Mouse (Mus musculus): ENCODE results near the gene Edem2. TPM values are rescaled to one million over a fixed set of nuclear protein-coding genes. Genes with fewer than 3 reads are reported as not detected.
A peak's percentile ranks its signal among the peaks of the same experiment; 100 is the strongest.

The Edem2 gene
- 25.4 and 28.7 TPM in 2 replicates for polyA plus RNA-seq (2014; fragmentation: Nextera tagmentation; extraction: Ambion mirVana)

GRCm38 (mm10) chr2:155729158-155729645 is at the start of gene Edem2:
Gene Edem2, minus strand, starts transcription at chr2:155729475.
- peak within 1 kb of the TSS; percentile 92 for H3K4me2 ChIP-seq (ENCODE audit: low read length)
- H3K36me3 ChIP-seq (ENCODE audit: control insufficient read depth, insufficient read depth, low read length) = no peaks in the 10 kb centered on the region
- peaks cover 3 to 9% of the 10 kb centered on the region in 2 experiments for H3K4me1 ChIP-seq (ENCODE audit: control insufficient read depth in 2 of 2, insufficient read depth in 2 of 2, low read length in 2 of 2)
- no peak within 1 kb of the TSS for H3K27ac ChIP-seq (replicated peaks in 1 of 2; ENCODE audit: control insufficient read depth in 1 of 2, insufficient read depth in 1 of 2, low read depth in 2 of 2, low read length in 2 of 2)
- WGBS = under 1% methylated on average over 33 of the region's 33 CpGs
- H3K9me3 ChIP-seq (ENCODE audit: control insufficient read depth, low read length) = no peaks in the 10 kb centered on the region
- ATAC-seq (ENCODE audit: insufficient number of reproducible peaks, insufficient read depth, low FRiP score, low read depth) = peak; percentile 72
- no peaks in the 10 kb centered on the region for H3K27me3 ChIP-seq (ENCODE audit: control insufficient read depth, insufficient read depth, low read length)
- H3K9ac ChIP-seq (ENCODE audit: low read length) = peak within 1 kb of the TSS; percentile 78
- H3K4me3 ChIP-seq (ENCODE audit: control insufficient read depth in 1 of 2, insufficient read depth in 1 of 2, low read depth in 1 of 2, low read length in 2 of 2) = peak within 1 kb of the TSS; percentile 77 to 83

- H3K4me2 ChIP-seq (ENCODE audit: low read length) = no peak overlapping the region
- no peaks in the 10 kb centered on the region for H3K9me3 ChIP-seq (ENCODE audit: control insufficient read depth, low read length)
- H3K27me3 ChIP-seq (ENCODE audit: control insufficient read depth, insufficient read depth, low read length) = peaks cover 34% of the 10 kb centered on the region
- H3K27ac ChIP-seq (replicated peaks in 1 of 2; ENCODE audit: control insufficient read depth in 1 of 2, insufficient read depth in 1 of 2, low read depth in 2 of 2, low read length in 2 of 2) = no peak overlapping the region
- no peak overlapping the region for H3K4me3 ChIP-seq (ENCODE audit: control insufficient read depth in 1 of 2, insufficient read depth in 1 of 2, low read depth in 1 of 2, low read length in 2 of 2)
- no peaks in the 10 kb centered on the region; a peak in 1 of 4 replicates for H3K4me1 ChIP-seq (ENCODE audit: control insufficient read depth in 2 of 2, insufficient read depth in 2 of 2, low read length in 2 of 2)
- ATAC-seq (ENCODE audit: insufficient number of reproducible peaks, insufficient read depth, low FRiP score, low read depth) = no peak
- 39% methylated on average over 6 of the region's 7 CpGs for WGBS
- no peak overlapping the region for H3K9ac ChIP-seq (ENCODE audit: low read length)
- H3K36me3 ChIP-seq (ENCODE audit: control insufficient read depth, insufficient read depth, low read length) = no peaks in the 10 kb centered on the region
Observed at GRCm38 (mm10) chr2:155779066-155779465, 49.8 kb upstream of the Edem2 start.

GRCm38 (mm10) chr2:155778004-155778403 is 48.7 kb upstream of the Edem2 start:
- ATAC-seq (ENCODE audit: insufficient number of reproducible peaks, insufficient read depth, low FRiP score, low read depth) = no peak
- Histone ChIP-seq H3K4me3 (ENCODE audit: control insufficient read depth in 1 of 2, insufficient read depth in 1 of 2, low read depth in 1 of 2, low read length in 2 of 2) (no peak overlapping the region), H3K27me3 (ENCODE audit: control insufficient read depth, insufficient read depth, low read length) (peaks cover 44% of the 10 kb centered on the region)

GRCm38 (mm10) chr2:155777688-155777985 is 48.4 kb upstream of the Edem2 start:
- no peak overlapping the region for H3K4me2 ChIP-seq (ENCODE audit: low read length)
- no peak for ATAC-seq (ENCODE audit: insufficient number of reproducible peaks, insufficient read depth, low FRiP score, low read depth)
- no peak overlapping the region for H3K27ac ChIP-seq (replicated peaks in 1 of 2; ENCODE audit: control insufficient read depth in 1 of 2, insufficient read depth in 1 of 2, low read depth in 2 of 2, low read length in 2 of 2)
- no peak overlapping the region for H3K4me3 ChIP-seq (ENCODE audit: control insufficient read depth in 1 of 2, insufficient read depth in 1 of 2, low read depth in 1 of 2, low read length in 2 of 2)
- WGBS = 77% methylated on average over 4 of the region's 4 CpGs
- no peak overlapping the region for H3K9ac ChIP-seq (ENCODE audit: low read length)
- H3K27me3 ChIP-seq (ENCODE audit: control insufficient read depth, insufficient read depth, low read length) = peaks cover 48% of the 10 kb centered on the region
- H3K36me3 ChIP-seq (ENCODE audit: control insufficient read depth, insufficient read depth, low read length) = no peaks in the 10 kb centered on the region
- H3K9me3 ChIP-seq (ENCODE audit: control insufficient read depth, low read length) = no peaks in the 10 kb centered on the region
- no peaks in the 10 kb centered on the region; a peak in 1 of 4 replicates for H3K4me1 ChIP-seq (ENCODE audit: control insufficient read depth in 2 of 2, insufficient read depth in 2 of 2, low read length in 2 of 2)

More at GRCm38 (mm10) chr2:155778004-155778403, 48.7 kb upstream of the Edem2 start:
- Histone ChIP-seq H3K9ac (ENCODE audit: low read length) (no peak overlapping the region), H3K9me3 (ENCODE audit: control insufficient read depth, low read length) (no peaks in the 10 kb centered on the region), H3K4me1 (ENCODE audit: control insufficient read depth in 2 of 2, insufficient read depth in 2 of 2, low read length in 2 of 2) (no peaks in the 10 kb centered on the region; a peak in 1 of 4 replicates), H3K4me2 (ENCODE audit: low read length) (no peak overlapping the region), H3K36me3 (ENCODE audit: control insufficient read depth, insufficient read depth, low read length) (no peaks in the 10 kb centered on the region), H3K27ac (replicated peaks in 1 of 2; ENCODE audit: control insufficient read depth in 1 of 2, insufficient read depth in 1 of 2, low read depth in 2 of 2, low read length in 2 of 2) (no peak overlapping the region)
- 54% methylated on average over 6 of the region's 6 CpGs for WGBS

GRCm38 (mm10) chr2:155776824-155777687 is 47.8 kb upstream of the Edem2 start:
- no peaks in the 10 kb centered on the region; a peak in 1 of 4 replicates for H3K4me1 ChIP-seq (ENCODE audit: control insufficient read depth in 2 of 2, insufficient read depth in 2 of 2, low read length in 2 of 2)
- WGBS = 67% methylated on average over 10 of the region's 10 CpGs
- ATAC-seq (ENCODE audit: insufficient number of reproducible peaks, insufficient read depth, low FRiP score, low read depth) = no peak
- H3K36me3 ChIP-seq (ENCODE audit: control insufficient read depth, insufficient read depth, low read length) = no peaks in the 10 kb centered on the region
- H3K27me3 ChIP-seq (ENCODE audit: control insufficient read depth, insufficient read depth, low read length) = peaks cover 54% of the 10 kb centered on the region
- H3K4me3 ChIP-seq (ENCODE audit: control insufficient read depth in 1 of 2, insufficient read depth in 1 of 2, low read depth in 1 of 2, low read length in 2 of 2) = no peak overlapping the region
- H3K9ac ChIP-seq (ENCODE audit: low read length) = no peak overlapping the region
- no peaks in the 10 kb centered on the region for H3K9me3 ChIP-seq (ENCODE audit: control insufficient read depth, low read length)
- H3K27ac ChIP-seq (replicated peaks in 1 of 2; ENCODE audit: control insufficient read depth in 1 of 2, insufficient read depth in 1 of 2, low read depth in 2 of 2, low read length in 2 of 2) = no peak overlapping the region
- H3K4me2 ChIP-seq (ENCODE audit: low read length) = no peak overlapping the region

GRCm38 (mm10) chr2:155775685-155776263 is 46.5 kb upstream of the Edem2 start:
- Histone ChIP-seq H3K27ac (replicated peaks in 1 of 2; ENCODE audit: control insufficient read depth in 1 of 2, insufficient read depth in 1 of 2, low read depth in 2 of 2, low read length in 2 of 2) (no peak overlapping the region), H3K4me2 (ENCODE audit: low read length) (peak overlapping the region; percentile 90), H3K9ac (ENCODE audit: low read length) (no peak overlapping the region), H3K36me3 (ENCODE audit: control insufficient read depth, insufficient read depth, low read length) (no peaks in the 10 kb centered on the region), H3K9me3 (ENCODE audit: control insufficient read depth, low read length) (no peaks in the 10 kb centered on the region), H3K4me1 (ENCODE audit: control insufficient read depth in 2 of 2, insufficient read depth in 2 of 2, low read length in 2 of 2) (no peaks in the 10 kb centered on the region; a peak in 1 of 4 replicates), H3K27me3 (ENCODE audit: control insufficient read depth, insufficient read depth, low read length) (peaks cover 58% of the 10 kb centered on the region), H3K4me3 (ENCODE audit: control insufficient read depth in 1 of 2, insufficient read depth in 1 of 2, low read depth in 1 of 2, low read length in 2 of 2) (peak overlapping the region; percentile 44 to 46; a peak in 3 of 4 replicates)
- 0 out of 2 replicates have a peak, but pooled peaks have one; percentile 29 for ATAC-seq (ENCODE audit: insufficient number of reproducible peaks, insufficient read depth, low FRiP score, low read depth)
- under 1% methylated on average over 42 of the region's 44 CpGs for WGBS

GRCm38 (mm10) chr2:155774927-155775684 is 45.8 kb upstream of the Edem2 start, which contains the start of gene Mmp24:
Gene Mmp24, plus strand, starts transcription at chr2:155775342.
- WGBS = 2% methylated on average over 83 of the region's 100 CpGs
- Histone ChIP-seq H3K27ac (replicated peaks in 1 of 2; ENCODE audit: control insufficient read depth in 1 of 2, insufficient read depth in 1 of 2, low read depth in 2 of 2, low read length in 2 of 2) (no peak within 1 kb of the TSS), H3K27me3 (ENCODE audit: control insufficient read depth, insufficient read depth, low read length) (peaks cover 58% of the 10 kb centered on the region), H3K9ac (ENCODE audit: low read length) (no peak within 1 kb of the TSS), H3K4me1 (ENCODE audit: control insufficient read depth in 2 of 2, insufficient read depth in 2 of 2, low read length in 2 of 2) (no peaks in the 10 kb centered on the region; a peak in 1 of 4 replicates), H3K4me3 (ENCODE audit: control insufficient read depth in 1 of 2, insufficient read depth in 1 of 2, low read depth in 1 of 2, low read length in 2 of 2) (peak within 1 kb of the TSS; percentile 44 to 46; a peak in 3 of 4 replicates), H3K9me3 (ENCODE audit: control insufficient read depth, low read length) (no peaks in the 10 kb centered on the region), H3K36me3 (ENCODE audit: control insufficient read depth, insufficient read depth, low read length) (no peaks in the 10 kb centered on the region), H3K4me2 (ENCODE audit: low read length) (peak within 1 kb of the TSS; percentile 90)
- 0 out of 2 replicates have a peak, but pooled peaks have one; percentile 12 for ATAC-seq (ENCODE audit: insufficient number of reproducible peaks, insufficient read depth, low FRiP score, low read depth)
